Comparison of ENCODE assay signal across 10 mouse cellular contexts in the genomic region with DNA sequence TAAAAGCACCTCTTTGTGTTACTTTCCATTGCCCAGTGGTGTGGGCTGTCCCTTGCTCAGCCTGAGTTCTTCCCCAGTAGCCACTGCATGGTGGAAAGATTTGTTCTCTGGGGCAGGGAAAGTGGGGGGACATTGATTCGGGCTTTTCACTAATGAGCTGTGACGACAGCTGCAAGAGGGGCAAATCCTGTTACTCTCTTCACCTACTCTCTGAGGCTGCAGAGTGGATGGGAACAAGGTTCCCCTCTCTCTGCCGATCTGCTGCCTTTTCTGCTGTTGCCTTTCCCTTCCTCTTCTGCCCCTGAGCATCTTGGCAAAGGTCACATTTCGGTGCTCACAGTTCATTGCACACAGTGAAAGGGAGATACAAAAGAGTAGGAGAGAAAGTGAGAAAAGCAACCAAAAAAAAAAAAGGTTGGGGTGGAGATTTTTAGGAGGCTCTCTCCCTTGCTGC. TPM values are rescaled to one million over a fixed set of nuclear protein-coding genes. Genes with fewer than 3 reads are reported as not detected.
DNase-seq lines count a peak whose midpoint lies in the region; ATAC-seq and TF ChIP-seq lines count a peak whose summit lies in the region.
"Had no signal": no experiment of that assay in that cellular context is flagged by ENCODE, and none has a peak within 500 bp of the region (broad histone marks: within the 10 kb centered on the region; RNA-seq: fewer than 3 reads in every experiment).

No protein-coding gene starts in this region.

- H3K27me3 ChIP-seq in embryonic facial prominence, embryonic 10.5 days (replicated peaks; ENCODE audit: low read depth, poor library complexity, severe bottlenecking), result no peaks in the 10 kb centered on the region
- H3K27me3 ChIP-seq in hindbrain, embryonic 14.5 days (ENCODE audit: control insufficient read depth, insufficient read depth, low read length), result no peaks in the 10 kb centered on the region
- no peaks in the 10 kb centered on the region for H3K27me3 ChIP-seq in neural tube, embryonic 14.5 days (ENCODE audit: control insufficient read depth, insufficient read depth, low read length)

- no peaks in the 10 kb centered on the region for H3K36me3 ChIP-seq in embryonic facial prominence, embryonic 10.5 days (replicated peaks)
- H3K36me3 ChIP-seq in hindbrain, embryonic 14.5 days (replicated peaks; ENCODE audit: control insufficient read depth, insufficient read depth), result no peaks in the 10 kb centered on the region
- no peaks in the 10 kb centered on the region for H3K36me3 ChIP-seq in neural tube, embryonic 14.5 days (ENCODE audit: control insufficient read depth, insufficient read depth, low read length)

- 5% methylated on average over 4 of the region's 4 CpGs for WGBS in embryonic facial prominence, embryonic 10.5 days
- 6% methylated on average over 4 of the region's 4 CpGs for WGBS in hindbrain, embryonic 14.5 days
- WGBS in neural tube, embryonic 14.5 days, result 4% methylated on average over 4 of the region's 4 CpGs

- ATAC-seq in hindbrain, embryonic 14.5 days (ENCODE audit: low FRiP score), result no peak
- peak; percentile 38; the same call in 1 of the 2 replicates for ATAC-seq in neural tube, embryonic 14.5 days (ENCODE audit: low read depth)

- DNase-seq in layer of hippocampus, adult 2 months (ENCODE audit: low spot score in 2 of 2), result no peak
- DNase-seq in layer of hippocampus, adult 9-11 months, result no peak
- peak; percentile 30 for DNase-seq in embryonic facial prominence, embryonic 10.5 days (ENCODE audit: low spot score)
- no peak for DNase-seq in hindbrain, embryonic 14.5 days (ENCODE audit: low spot score)
- DNase-seq in adrenal gland, postnatal 36 days, result no peak
- no peak for DNase-seq in urinary bladder, adult 2 months (ENCODE audit: low spot score)
- DNase-seq in layer of hippocampus, adult 11-12 months (ENCODE audit: low spot score), result no peak
- DNase-seq: thymus, postnatal 36 days had no signal

- H3K4me1 ChIP-seq in embryonic facial prominence, embryonic 10.5 days, result peaks cover 39% of the 10 kb centered on the region
- peaks cover 20% of the 10 kb centered on the region for H3K4me1 ChIP-seq in hindbrain, embryonic 14.5 days (replicated peaks; ENCODE audit: control insufficient read depth, insufficient read depth, low read length)
- peaks cover 15% of the 10 kb centered on the region for H3K4me1 ChIP-seq in neural tube, embryonic 14.5 days (ENCODE audit: control insufficient read depth, insufficient read depth, low read length)

- H3K4me2 ChIP-seq in hindbrain, embryonic 14.5 days (replicated peaks), result no peak overlapping the region
- H3K4me2 ChIP-seq in neural tube, embryonic 14.5 days (ENCODE audit: low read depth, low read length), result no peak overlapping the region

- H3K9me3 ChIP-seq in embryonic facial prominence, embryonic 10.5 days, result no peaks in the 10 kb centered on the region
- H3K9me3 ChIP-seq in hindbrain, embryonic 14.5 days (ENCODE audit: control insufficient read depth, low read length), result no peaks in the 10 kb centered on the region
- H3K9me3 ChIP-seq in neural tube, embryonic 14.5 days (ENCODE audit: control insufficient read depth, low read length), result no peaks in the 10 kb centered on the region

- peak overlapping the region; percentile 72 for H3K27ac ChIP-seq in layer of hippocampus, adult 2 months
- H3K27ac ChIP-seq in embryonic facial prominence, embryonic 10.5 days (replicated peaks), result peak overlapping the region; percentile 72
- 0 out of 2 replicates have a peak overlapping the region, but pooled peaks have one; percentile 67 for H3K27ac ChIP-seq in hindbrain, embryonic 14.5 days
- H3K27ac ChIP-seq in neural tube, embryonic 14.5 days (ENCODE audit: low read depth, low read length), result no peak overlapping the region

- TF ChIP-seq CTCF in layer of hippocampus, adult 2 months (conservative IDR thresholded peaks at IDR 0.05), result no peak

- no peak overlapping the region for H3K9ac ChIP-seq in hindbrain, embryonic 14.5 days
- H3K9ac ChIP-seq in neural tube, embryonic 14.5 days (replicated peaks; ENCODE audit: low read depth, low read length), result no peak overlapping the region

- no peak overlapping the region for H3K4me3 ChIP-seq in layer of hippocampus, adult 2 months
- H3K4me3 ChIP-seq in embryonic facial prominence, embryonic 10.5 days, result peak overlapping the region; percentile 28; the same call in 1 of the 2 replicates
- H3K4me3 ChIP-seq in hindbrain, embryonic 14.5 days (replicated peaks; ENCODE audit: low read length), result no peak overlapping the region
- no peak overlapping the region for H3K4me3 ChIP-seq in neural tube, embryonic 14.5 days (ENCODE audit: low read depth, low read length)

RNA-seq across cellular contexts. Expression of gene Cecr2, which starts 50.4 kb away (rescaled TPM):
- 10 to 100 TPM; 10.0 to 11.8 TPM for total RNA-seq in layer of hippocampus, adult 2 months (2021)
- polyA plus RNA-seq in embryonic facial prominence, embryonic 10.5 days (2016; fragmentation: Nextera tagmentation; extraction: Ambion mirVana), result 11.1 and 14.8 TPM in 2 replicates
- 3.7 and 4.7 TPM in 2 replicates for polyA plus RNA-seq in hindbrain, embryonic 14.5 days (2014; fragmentation: Nextera tagmentation; extraction: Ambion mirVana)
- polyA plus RNA-seq in neural tube, embryonic 14.5 days (2014; fragmentation: Nextera tagmentation; extraction: Ambion mirVana), result 3.1 and 4.4 TPM in 2 replicates
- total RNA-seq in adrenal gland, postnatal 36 days (2021), result 1 to 10 TPM; 5.5 to 8.1 TPM
- polyA plus RNA-seq in urinary bladder, adult 2 months (2012; rRNA removed), result 2.7 and 3.3 TPM in 2 replicates

RNA-seq across cellular contexts. Expression of gene Slc25a18, which starts 56.8 kb away (rescaled TPM):
- total RNA-seq in layer of hippocampus, adult 2 months (2021), result 10 to 100 TPM; 57.4 to 61.9 TPM
- 0.20 and 0.28 TPM in 2 replicates for polyA plus RNA-seq in embryonic facial prominence, embryonic 10.5 days (2016; fragmentation: Nextera tagmentation; extraction: Ambion mirVana)
- polyA plus RNA-seq in hindbrain, embryonic 14.5 days (2014; fragmentation: Nextera tagmentation; extraction: Ambion mirVana), result 17.8 and 22.1 TPM in 2 replicates
- polyA plus RNA-seq in neural tube, embryonic 14.5 days (2014; fragmentation: Nextera tagmentation; extraction: Ambion mirVana), result 17.2 and 29.1 TPM in 2 replicates
- under 1 TPM; 0.30 to 0.33 TPM for total RNA-seq in adrenal gland, postnatal 36 days (2021)
- 0.06 TPM in 1 of 2 replicates, not detected in the other for polyA plus RNA-seq in urinary bladder, adult 2 months (2012; rRNA removed)
- total RNA-seq: hematopoietic stem cell, adult 5-6 weeks had no signal

Comparison
In these comparisons a context has a peak if more than half of its experiments do, and no peak if none do; other contexts are left out.
1. RNA of gene Slc25a18, which starts 56.8 kb away (polyA plus RNA-seq): 17.2 to 29.1 TPM in neural tube, embryonic 14.5 days and 17.8 to 22.1 TPM in hindbrain, embryonic 14.5 days; 0.20 to 0.28 TPM in embryonic facial prominence, embryonic 10.5 days and 0.06 TPM in urinary bladder, adult 2 months; every median in the first group is over 10 times any median in the second.